Mouse (Mus musculus) testis, adult 2 months (tissue): ENCODE measurements at regions not wholly inside any gene's neighbourhood (a gene's known extent, or its start where the extent isn't known, plus 50 kb on each side); places are given as distances from the start of the nearest gene placed in this dataset.

Experiments used
- H3K27ac ChIP-seq: fragments of 200-500 bp; 2 replicates; pipeline ENCODE4 v1.5.1; 2012; ENCODE audit warnings: low read depth, low read length; ENCODE audit not compliant: control insufficient read depth, insufficient read depth
- H3K27me3 ChIP-seq: fragments of 200-500 bp; 2 replicates; pipeline ENCODE4 v1.6.1; 2012; ENCODE audit warnings: mild to moderate bottlenecking, low read length, moderate library complexity; ENCODE audit not compliant: control insufficient read depth, insufficient read depth
- H3K36me3 ChIP-seq: fragments of 200-500 bp; 2 replicates; pipeline ENCODE4 v1.6.1; 2012; ENCODE audit warnings: mild to moderate bottlenecking, low read length; ENCODE audit not compliant: control insufficient read depth, insufficient read depth
- H3K4me1 ChIP-seq: fragments of 200-500 bp; 2 replicates; pipeline ENCODE4 v1.6.1; 2012; ENCODE audit warnings: low read length; ENCODE audit not compliant: control insufficient read depth, insufficient read depth
- H3K4me3 ChIP-seq: fragments of 200-500 bp; 2 replicates; pipeline ENCODE4 v1.5.1; 2012; ENCODE audit warnings: low read depth, mild to moderate bottlenecking, low read length, moderate library complexity, mixed read lengths; ENCODE audit not compliant: control insufficient read depth
- CTCF ChIP-seq: fragments of 200-500 bp; IDR thresholded peaks from 2 replicates; pipeline ENCODE4 v1.5.1; 2012; ENCODE audit warnings: low read depth, mild to moderate bottlenecking, inconsistent platforms, low read length, moderate library complexity; ENCODE audit not compliant: control insufficient read depth, insufficient read depth, insufficient replicate concordance
- POLR2A ChIP-seq: fragments of 200-500 bp; IDR thresholded peaks from 2 replicates; pipeline ENCODE4 v1.6.1; 2012; ENCODE audit warnings: low read depth, mild to moderate bottlenecking, inconsistent platforms, low read length, moderate library complexity; ENCODE audit not compliant: control insufficient read depth

GRCm38 (mm10) chr3:35703528-35704327 is 50.2 kb upstream of the Atp11b start:
- Histone ChIP-seq H3K27me3 (no peaks in the 10 kb centered on the region), H3K36me3 (no peaks in the 10 kb centered on the region), H3K4me1 (no peaks in the 10 kb centered on the region), H3K4me3 (no peak overlapping the region), H3K27ac (no peak overlapping the region)
- TF ChIP-seq POLR2A: no peak
- no peak for TF ChIP-seq CTCF
